Mouse (Mus musculus) erythroblast, embryonic 14.5 days (primary cell): ENCODE data around the gene Ssmem1.

Source experiments
- GATA1 ChIP-seq: IDR thresholded peaks from 2 replicates; pipeline ENCODE4 v1.6.1; 2012; ENCODE audit warnings: low read length, inconsistent platforms, mixed read lengths
- TAL1 ChIP-seq: IDR thresholded peaks from 3 replicates; pipeline ENCODE4 v1.6.1; 2012; ENCODE audit warnings: low read length, inconsistent platforms, mixed read lengths

DNA sequence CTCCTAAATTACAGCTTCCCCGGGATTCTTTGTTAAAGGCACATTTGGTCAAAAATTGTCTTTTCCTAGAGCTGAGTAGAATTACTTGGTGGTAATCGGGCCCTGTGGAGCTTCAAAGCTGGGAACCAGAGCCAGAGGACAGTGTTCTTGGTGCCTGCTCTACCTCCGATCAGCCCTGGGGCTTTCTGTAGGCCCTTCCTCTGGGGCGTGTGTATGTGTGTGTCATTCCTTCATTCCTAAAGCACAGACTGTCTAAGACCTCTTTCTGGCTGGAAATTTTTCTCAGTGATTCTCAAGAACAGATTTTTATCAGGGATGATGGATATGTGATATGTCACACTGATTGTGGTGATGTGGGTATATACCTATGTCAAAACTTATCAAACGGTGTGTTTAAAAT is 29.2 kb downstream of the Ssmem1 start:
- TF ChIP-seq TAL1: no peak
- TF ChIP-seq GATA1: no peak
